Mouse (Mus musculus): ENCODE measurements around the gene Adgrg3. TPM values are rescaled to one million over a fixed set of nuclear protein-coding genes. Genes with fewer than 3 reads are reported as not detected.

Gene Adgrg3
- polyA plus RNA-seq, 1 experiment from 2014 or later: 11.8 TPM

GRCm38 (mm10) chr8:95067582-95067981 lies 50.1 kb downstream of the Adgrg3 start:
- WGBS: 45% methylated on average over 3 of the region's 3 CpGs
- DNase-seq (ENCODE audit: low spot score): no peak
- no peak overlapping the region for H3K4me2 ChIP-seq
- no peaks in the 10 kb centered on the region for H3K36me3 ChIP-seq (ENCODE audit: control insufficient read depth, insufficient read depth, low read length)
- no peaks in the 10 kb centered on the region for H3K27me3 ChIP-seq (replicated peaks; ENCODE audit: control insufficient read depth, insufficient read depth, low read length)
- no peak overlapping the region for H3K9ac ChIP-seq (ENCODE audit: low read depth, low read length)
- no peaks in the 10 kb centered on the region for H3K4me1 ChIP-seq (replicated peaks; ENCODE audit: control insufficient read depth, insufficient read depth, low read length)
- no peaks in the 10 kb centered on the region for H3K9me3 ChIP-seq (ENCODE audit: control insufficient read depth, low read length)
- H3K27ac ChIP-seq (ENCODE audit: low read depth, low read length): no peak overlapping the region
- no peak overlapping the region for H3K4me3 ChIP-seq (ENCODE audit: low read depth, low read length)
- ATAC-seq (replicated peaks; ENCODE audit: low FRiP score): no peak

GRCm38 (mm10) chr8:95075504-95075903 lies 58.0 kb downstream of the Adgrg3 start:
- no peak for DNase-seq (ENCODE audit: low spot score)
- no peak for ATAC-seq (replicated peaks; ENCODE audit: low FRiP score)
- H3K27ac ChIP-seq (ENCODE audit: low read depth, low read length): no peak overlapping the region
- H3K9me3 ChIP-seq (ENCODE audit: control insufficient read depth, low read length): no peaks in the 10 kb centered on the region
- no peaks in the 10 kb centered on the region for H3K27me3 ChIP-seq (replicated peaks; ENCODE audit: control insufficient read depth, insufficient read depth, low read length)
- no peak overlapping the region for H3K4me2 ChIP-seq
- H3K4me1 ChIP-seq (replicated peaks; ENCODE audit: control insufficient read depth, insufficient read depth, low read length): peaks cover 7% of the 10 kb centered on the region; the same call in 1 of the 2 replicates
- WGBS: 70% methylated on average over 3 of the region's 3 CpGs
- no peak overlapping the region for H3K9ac ChIP-seq (ENCODE audit: low read depth, low read length)
- no peaks in the 10 kb centered on the region for H3K36me3 ChIP-seq (ENCODE audit: control insufficient read depth, insufficient read depth, low read length)
- no peak overlapping the region for H3K4me3 ChIP-seq (ENCODE audit: low read depth, low read length)

GRCm38 (mm10) chr8:95076151-95076550 lies 58.7 kb downstream of the Adgrg3 start:
- WGBS: 78% methylated on average over 17 of the region's 17 CpGs
- H3K4me2 ChIP-seq: no peak overlapping the region
- H3K36me3 ChIP-seq (ENCODE audit: control insufficient read depth, insufficient read depth, low read length): no peaks in the 10 kb centered on the region
- no peak overlapping the region for H3K9ac ChIP-seq (ENCODE audit: low read depth, low read length)
- ATAC-seq (replicated peaks; ENCODE audit: low FRiP score): no peak
- no peak overlapping the region for H3K4me3 ChIP-seq (ENCODE audit: low read depth, low read length)
- H3K4me1 ChIP-seq (replicated peaks; ENCODE audit: control insufficient read depth, insufficient read depth, low read length): peaks cover 7% of the 10 kb centered on the region; the same call in 1 of the 2 replicates
- DNase-seq (ENCODE audit: low spot score): no peak
- H3K27me3 ChIP-seq (replicated peaks; ENCODE audit: control insufficient read depth, insufficient read depth, low read length): no peaks in the 10 kb centered on the region
- no peak overlapping the region for H3K27ac ChIP-seq (ENCODE audit: low read depth, low read length)
- no peaks in the 10 kb centered on the region for H3K9me3 ChIP-seq (ENCODE audit: control insufficient read depth, low read length)

GRCm38 (mm10) chr8:95078055-95078454 lies 60.6 kb downstream of the Adgrg3 start:
- no peak overlapping the region for H3K9ac ChIP-seq (ENCODE audit: low read depth, low read length)
- no peak for DNase-seq (ENCODE audit: low spot score)
- H3K4me3 ChIP-seq (ENCODE audit: low read depth, low read length): no peak overlapping the region
- H3K4me1 ChIP-seq (replicated peaks; ENCODE audit: control insufficient read depth, insufficient read depth, low read length): peaks cover 12% of the 10 kb centered on the region; the same call in 1 of the 2 replicates
- no peaks in the 10 kb centered on the region for H3K36me3 ChIP-seq (ENCODE audit: control insufficient read depth, insufficient read depth, low read length)
- 85% methylated on average over 3 of the region's 3 CpGs for WGBS
- H3K4me2 ChIP-seq: no peak overlapping the region
- no peaks in the 10 kb centered on the region for H3K9me3 ChIP-seq (ENCODE audit: control insufficient read depth, low read length)
- ATAC-seq (replicated peaks; ENCODE audit: low FRiP score): no peak
- H3K27ac ChIP-seq (ENCODE audit: low read depth, low read length): no peak overlapping the region
- no peaks in the 10 kb centered on the region for H3K27me3 ChIP-seq (replicated peaks; ENCODE audit: control insufficient read depth, insufficient read depth, low read length)

- 82% methylated on average over 4 of the region's 4 CpGs for WGBS
- peaks cover 12% of the 10 kb centered on the region; the same call in 1 of the 2 replicates for H3K4me1 ChIP-seq (replicated peaks; ENCODE audit: control insufficient read depth, insufficient read depth, low read length)
- no peak overlapping the region for H3K9ac ChIP-seq (ENCODE audit: low read depth, low read length)
- peak overlapping the region; percentile 89 for H3K4me2 ChIP-seq
- no peak overlapping the region for H3K4me3 ChIP-seq (ENCODE audit: low read depth, low read length)
- H3K9me3 ChIP-seq (ENCODE audit: control insufficient read depth, low read length): no peaks in the 10 kb centered on the region
- H3K27ac ChIP-seq (ENCODE audit: low read depth, low read length): no peak overlapping the region
- DNase-seq (ENCODE audit: low spot score) (no peak), ATAC-seq (replicated peaks; ENCODE audit: low FRiP score) (no peak)
- no peaks in the 10 kb centered on the region for H3K27me3 ChIP-seq (replicated peaks; ENCODE audit: control insufficient read depth, insufficient read depth, low read length)
- H3K36me3 ChIP-seq (ENCODE audit: control insufficient read depth, insufficient read depth, low read length): 0 out of 2 replicates have a peak, but pooled peaks cover 3% of the 10 kb centered on the region
Measured at GRCm38 (mm10) chr8:95079305-95079704, 61.8 kb downstream of the Adgrg3 start.

- DNase-seq (ENCODE audit: low spot score): peak; percentile 92
- H3K4me2 ChIP-seq: peak within 1 kb of the TSS; percentile 92
- H3K9ac ChIP-seq (ENCODE audit: low read depth, low read length): peak within 1 kb of the TSS; percentile 81
Measured at GRCm38 (mm10) chr8:95080381-95081341, 63.2 kb downstream of the Adgrg3 start, which contains the start of gene Katnb1. Gene Katnb1 (plus strand): TSS chr8:95081186.

GRCm38 (mm10) chr8:95081650-95082049 lies 64.2 kb downstream of the Adgrg3 start:
- Histone ChIP-seq H3K4me2 (peak overlapping the region; percentile 92), H3K27ac (ENCODE audit: low read depth, low read length) (peak overlapping the region; percentile 65), H3K4me3 (ENCODE audit: low read depth, low read length) (peak overlapping the region; percentile 70), H3K9ac (ENCODE audit: low read depth, low read length) (peak overlapping the region; percentile 76), H3K36me3 (ENCODE audit: control insufficient read depth, insufficient read depth, low read length) (peaks cover 6% of the 10 kb centered on the region; the same call in 1 of the 2 replicates), H3K9me3 (ENCODE audit: control insufficient read depth, low read length) (no peaks in the 10 kb centered on the region), H3K4me1 (replicated peaks; ENCODE audit: control insufficient read depth, insufficient read depth, low read length) (peaks cover 21% of the 10 kb centered on the region), H3K27me3 (replicated peaks; ENCODE audit: control insufficient read depth, insufficient read depth, low read length) (no peaks in the 10 kb centered on the region)
- ATAC-seq (replicated peaks; ENCODE audit: low FRiP score): no peak
- no peak for DNase-seq (ENCODE audit: low spot score)
- 6% methylated on average over 11 of the region's 11 CpGs for WGBS

More at GRCm38 (mm10) chr8:95080381-95081341, 63.2 kb downstream of the Adgrg3 start, which contains the start of gene Katnb1:
- under 1% methylated on average over 47 of the region's 47 CpGs for WGBS
- ATAC-seq (replicated peaks; ENCODE audit: low FRiP score): peak; percentile 93
- Histone ChIP-seq H3K4me1 (replicated peaks; ENCODE audit: control insufficient read depth, insufficient read depth, low read length) (peaks cover 18% of the 10 kb centered on the region), H3K9me3 (ENCODE audit: control insufficient read depth, low read length) (no peaks in the 10 kb centered on the region), H3K27ac (ENCODE audit: low read depth, low read length) (peak within 1 kb of the TSS; percentile 75), H3K4me3 (ENCODE audit: low read depth, low read length) (peak within 1 kb of the TSS; percentile 70), H3K27me3 (replicated peaks; ENCODE audit: control insufficient read depth, insufficient read depth, low read length) (no peaks in the 10 kb centered on the region), H3K36me3 (ENCODE audit: control insufficient read depth, insufficient read depth, low read length) (peaks cover 6% of the 10 kb centered on the region; the same call in 1 of the 2 replicates)

- DNase-seq (ENCODE audit: low spot score) (no peak), ATAC-seq (replicated peaks; ENCODE audit: low FRiP score) (no peak)
- Histone ChIP-seq H3K36me3 (ENCODE audit: control insufficient read depth, insufficient read depth, low read length) (peaks cover 10% of the 10 kb centered on the region), H3K4me2 (peak overlapping the region; percentile 22; the same call in 1 of the 2 replicates), H3K27me3 (replicated peaks; ENCODE audit: control insufficient read depth, insufficient read depth, low read length) (no peaks in the 10 kb centered on the region), H3K9me3 (ENCODE audit: control insufficient read depth, low read length) (no peaks in the 10 kb centered on the region), H3K9ac (ENCODE audit: low read depth, low read length) (no peak overlapping the region), H3K27ac (ENCODE audit: low read depth, low read length) (peak overlapping the region; percentile 51; the same call in 1 of the 2 replicates), H3K4me1 (replicated peaks; ENCODE audit: control insufficient read depth, insufficient read depth, low read length) (peaks cover 19% of the 10 kb centered on the region), H3K4me3 (ENCODE audit: low read depth, low read length) (no peak overlapping the region)
- 90% methylated on average over 4 of the region's 4 CpGs for WGBS
Measured at GRCm38 (mm10) chr8:95084261-95084660, 66.8 kb downstream of the Adgrg3 start.

Data from liver, embryonic 11.5 days (tissue).